Mouse (Mus musculus) kidney, adult 10 weeks (tissue): ENCODE measurements around the gene Psg16. TPM values are rescaled to one million over a fixed set of nuclear protein-coding genes. Genes with fewer than 3 reads are reported as not detected.

ENCODE experiments used
- polyA plus RNA-seq: library from polyadenylated mRNA; stranded (reverse); fragments of 350-450 nt; fragmentation: Illumina TruSeq; extraction: RNeasy Lipid Tissue Mini Kit (QIAGEN cat#74804); gene quantifications from one replicate; pipeline ENCODE4 v1.2.3, GENCODE M21; 2014; ENCODE audit warnings: low read depth, low replicate concordance

Psg16 gene
- polyA plus RNA-seq = 0.16 TPM

GRCm38 (mm10) chr7:17073904-17074615, at the start of gene Psg16:
Gene Psg16, plus strand, starts transcription at chr7:17074040.

GRCm38 (mm10) chr7:17027588-17028343, 46.1 kb upstream of the Psg16 start, which contains the start of gene Ppp5c:
Gene Ppp5c, minus strand, starts transcription at chr7:17027924.

GRCm38 (mm10) chr7:17062389-17062788, 11.5 kb upstream of the Psg16 start, which contains the start of gene Hif3a:
Gene Hif3a, minus strand, starts transcription at chr7:17062427.

DNA sequence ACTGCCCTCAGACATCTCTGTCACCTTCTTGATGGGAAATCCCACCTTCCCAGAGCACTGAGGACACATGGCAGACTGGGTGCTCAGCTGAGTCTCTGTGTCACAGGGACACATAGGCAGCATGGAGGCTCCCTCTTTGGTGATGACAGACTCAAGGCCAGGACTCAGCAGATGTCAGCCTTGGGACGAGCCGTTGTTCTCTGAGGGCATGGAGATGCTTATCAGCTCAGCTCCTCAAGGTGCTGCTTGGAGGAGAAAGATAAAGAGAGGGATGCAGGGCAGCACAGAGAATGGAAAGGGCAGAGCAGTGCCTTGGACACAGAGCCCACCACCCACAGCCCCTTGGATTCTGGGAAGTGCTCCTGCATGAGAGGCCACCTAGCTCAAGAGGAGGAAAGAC, 76.1 kb downstream of the Psg16 start, which contains the start of gene Ceacam3:
TSS of gene Ceacam3 (plus strand) at position 352 of the 400 bp plus-strand sequence.

Other genes with a start within 250 kb of the Psg16 start
- 0.28 TPM for gene Prkd2, start 231.1 kb upstream of the Psg16 start, polyA plus RNA-seq
- gene Dact3, start 198.7 kb upstream of the Psg16 start, polyA plus RNA-seq = 0.28 TPM
- gene Gng8, start 182.3 kb upstream of the Psg16 start, polyA plus RNA-seq = not detected
- gene Ptgir, start 167.6 kb upstream of the Psg16 start, polyA plus RNA-seq = 1.7 TPM
- gene Calm3, start 149.9 kb upstream of the Psg16 start, polyA plus RNA-seq = 28.8 TPM
- 0.69 TPM for gene Pnmal2, start 129.4 kb upstream of the Psg16 start, polyA plus RNA-seq
- gene Pnmal1, start 114.4 kb upstream of the Psg16 start, polyA plus RNA-seq = not detected
- gene Gm42372, start 91.0 kb upstream of the Psg16 start, polyA plus RNA-seq = not detected
- 0.16 TPM for gene Ccdc8, start 81.3 kb upstream of the Psg16 start, polyA plus RNA-seq
- gene Ppp5c, start 46.1 kb upstream of the Psg16 start, polyA plus RNA-seq = 17.1 TPM
- 0.49 TPM for gene Hif3a, start 11.6 kb upstream of the Psg16 start, polyA plus RNA-seq
- 0.40 TPM for gene Ceacam3, start 76.2 kb downstream of the Psg16 start, polyA plus RNA-seq
- not detected for gene Psg29, start 129.4 kb downstream of the Psg16 start, polyA plus RNA-seq